Mouse (Mus musculus) heart, embryonic 10.5 days (tissue): Measurements from ENCODE around the gene Hspa12a. TPM values are rescaled to one million over a fixed set of nuclear protein-coding genes. Genes with fewer than 3 reads are reported as not detected.
A peak's percentile ranks its signal among the peaks of the same experiment; 100 is the strongest.

ENCODE experiments used
- DNase-seq: peaks from one replicate; pipeline ENCODE4 v3.0.0-alpha.2; 2017; ENCODE audit warnings: low spot score
- H3K27ac ChIP-seq: fragments of 300-500 bp; sonication (generic); 2 replicates; pipeline ENCODE4 v1.5.1; 2016; ENCODE audit warnings: mild to moderate bottlenecking
- H3K27me3 ChIP-seq: fragments of 300-500 bp; sonication (generic); 2 replicates; pipeline ENCODE4 v1.6.1; 2016; ENCODE audit warnings: mild to moderate bottlenecking; ENCODE audit not compliant: poor library complexity, insufficient read depth, severe bottlenecking
- H3K36me3 ChIP-seq: fragments of 300-500 bp; sonication (generic); 2 replicates; pipeline ENCODE4 v1.6.1; 2016; ENCODE audit warnings: mild to moderate bottlenecking, moderate library complexity
- H3K4me1 ChIP-seq: fragments of 300-500 bp; sonication (generic); 2 replicates; pipeline ENCODE4 v1.6.1; 2016; ENCODE audit warnings: mild to moderate bottlenecking
- H3K4me3 ChIP-seq: fragments of 300-500 bp; sonication (generic); 2 replicates; pipeline ENCODE4 v1.5.1; 2016; ENCODE audit warnings: mild to moderate bottlenecking, moderate library complexity
- H3K9me3 ChIP-seq: fragments of 300-500 bp; sonication (generic); 2 replicates; pipeline ENCODE4 v1.6.1; 2016; ENCODE audit warnings: mild to moderate bottlenecking, moderate library complexity
- WGBS: fragments of 180-500 bp; shearing (Covaris S2); methylation state at CpG from one replicate; pipeline ENCODE4 v1.1.7; 2016; 5-methylcytosine and 5-hydroxymethylcytosine counted together
- polyA plus RNA-seq: library from polyadenylated mRNA; unstranded; fragments of >200 nt; fragmentation: Nextera tagmentation; extraction: Ambion mirVana; gene quantifications from 2 replicates; pipeline ENCODE4 v1.2.1, GENCODE M21; 2016

Gene Hspa12a
- polyA plus RNA-seq, result 4.9 and 7.5 TPM in 2 replicates

DNA sequence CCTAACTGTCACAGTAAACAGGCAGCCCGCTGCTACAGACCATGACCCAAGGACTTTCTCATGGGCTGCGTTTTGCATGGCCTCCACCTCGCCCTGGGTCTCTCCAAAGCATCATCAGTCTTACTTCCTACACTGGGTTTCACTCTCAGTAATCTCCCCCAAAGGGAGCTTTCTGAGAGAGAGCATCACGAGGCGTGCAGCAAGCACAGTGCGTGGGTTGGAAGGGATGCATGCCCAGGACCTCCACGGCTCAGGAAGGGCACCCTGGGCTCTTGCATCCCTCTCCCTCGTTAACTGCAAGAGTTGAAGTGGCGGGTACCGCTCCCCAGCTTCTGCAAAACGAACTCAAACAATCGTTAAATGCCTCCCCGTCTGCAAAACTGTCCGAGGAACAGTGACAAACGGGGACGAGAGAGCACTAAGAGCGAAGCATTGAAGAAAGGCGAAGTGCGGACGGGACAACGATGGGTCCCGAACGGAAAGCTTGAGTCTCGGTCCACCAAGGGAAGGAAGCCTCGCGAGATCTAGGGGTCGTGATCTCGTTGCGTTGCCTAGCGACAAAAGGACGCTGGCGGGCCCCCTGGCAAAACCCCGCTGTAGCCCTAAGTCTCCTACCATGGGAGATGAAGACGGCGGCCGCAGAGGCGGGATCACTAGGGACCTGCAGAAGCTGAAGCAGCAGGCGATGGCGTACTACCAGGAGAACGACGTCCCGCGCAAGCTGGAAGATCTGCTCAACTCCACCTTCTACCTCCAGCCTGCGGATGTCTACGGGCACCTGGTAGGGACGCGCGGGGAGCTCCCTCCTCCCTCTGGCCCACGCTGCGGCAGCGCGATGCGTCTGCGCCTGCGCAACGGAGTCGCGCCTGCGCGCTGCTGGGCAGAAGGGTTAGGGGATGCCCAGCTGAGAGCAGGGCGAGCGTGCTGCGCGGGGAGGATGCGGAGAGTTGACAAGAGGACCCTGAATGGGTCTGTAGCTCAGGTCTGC lies at the start of gene Hspa12a, which contains the start of gene Eno4:
Hspa12a (minus strand) TSS at position 814 of the 988 bp plus-strand sequence.
Eno4 (plus strand) TSS at position 585 of the 988 bp plus-strand sequence.
- DNase-seq, result peak; percentile 96
- under 1% methylated on average over 65 of the region's 65 CpGs for WGBS
- no peaks in the 10 kb centered on the region for H3K9me3 ChIP-seq
- H3K27ac ChIP-seq, result peak within 1 kb of the TSS; percentile 93
- no peaks in the 10 kb centered on the region for H3K36me3 ChIP-seq
- H3K4me3 ChIP-seq, result peak within 1 kb of the TSS; percentile 75
- 0 out of 2 replicates have a peak, but pooled peaks cover 11% of the 10 kb centered on the region for H3K27me3 ChIP-seq
- H3K4me1 ChIP-seq, result peaks cover 17% of the 10 kb centered on the region

DNA sequence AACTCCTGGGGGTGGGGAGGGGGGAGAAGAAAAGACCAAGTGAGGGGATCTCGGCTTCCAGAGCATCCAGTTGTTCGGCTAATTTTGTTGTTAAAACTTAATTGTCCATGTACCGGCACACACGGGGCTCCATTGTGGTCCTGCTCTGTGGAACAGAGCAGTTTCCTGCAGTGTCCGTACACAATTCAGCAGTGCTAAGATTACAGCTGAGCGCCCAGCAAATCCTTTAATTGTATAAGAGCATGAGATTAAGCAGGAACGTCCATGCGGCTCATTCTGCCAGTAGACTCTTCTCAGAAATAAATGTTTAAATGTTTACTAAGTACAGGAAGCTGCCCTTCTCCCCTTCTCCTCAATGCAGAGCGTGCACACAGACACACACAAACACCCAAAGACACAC lies 38.1 kb upstream of the Hspa12a start:
- DNase-seq, result no peak
- 63% methylated on average over 9 of the region's 9 CpGs for WGBS

DNA sequence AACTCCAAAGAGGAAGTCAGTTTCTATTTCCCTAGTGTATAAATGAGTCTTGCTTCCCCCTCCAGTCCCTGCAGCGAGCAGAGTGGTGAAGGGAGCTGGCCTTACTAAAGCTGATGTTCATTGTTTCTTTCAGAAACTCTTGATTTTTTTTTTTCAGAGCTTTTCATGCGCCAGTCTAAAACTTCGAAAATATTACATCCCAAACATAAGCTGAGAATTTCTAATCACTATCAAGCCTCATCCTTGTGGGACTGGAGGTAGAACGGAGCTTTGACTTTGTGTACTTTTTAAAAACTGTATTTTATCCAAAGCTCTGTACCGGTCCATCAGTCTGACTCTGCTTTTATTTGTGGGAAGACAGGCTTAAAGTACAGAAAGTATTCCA lies 36.6 kb upstream of the Hspa12a start:
- WGBS, result 81% methylated on average over 5 of the region's 5 CpGs
- no peak overlapping the region for H3K4me3 ChIP-seq
- no peaks in the 10 kb centered on the region for H3K9me3 ChIP-seq
- H3K27me3 ChIP-seq, result peaks cover 24% of the 10 kb centered on the region; the same call in 1 of the 2 replicates
- no peaks in the 10 kb centered on the region for H3K36me3 ChIP-seq
- H3K4me1 ChIP-seq, result peaks cover 4% of the 10 kb centered on the region; the same call in 1 of the 2 replicates
- H3K27ac ChIP-seq, result no peak overlapping the region
- DNase-seq, result no peak

More for the DNA sequence above, 38.1 kb upstream of the Hspa12a start:
- Histone ChIP-seq H3K36me3 (no peaks in the 10 kb centered on the region), H3K27ac (no peak overlapping the region), H3K27me3 (peaks cover 15% of the 10 kb centered on the region; the same call in 1 of the 2 replicates), H3K4me1 (peaks cover 4% of the 10 kb centered on the region; the same call in 1 of the 2 replicates), H3K4me3 (no peak overlapping the region), H3K9me3 (no peaks in the 10 kb centered on the region)

DNA sequence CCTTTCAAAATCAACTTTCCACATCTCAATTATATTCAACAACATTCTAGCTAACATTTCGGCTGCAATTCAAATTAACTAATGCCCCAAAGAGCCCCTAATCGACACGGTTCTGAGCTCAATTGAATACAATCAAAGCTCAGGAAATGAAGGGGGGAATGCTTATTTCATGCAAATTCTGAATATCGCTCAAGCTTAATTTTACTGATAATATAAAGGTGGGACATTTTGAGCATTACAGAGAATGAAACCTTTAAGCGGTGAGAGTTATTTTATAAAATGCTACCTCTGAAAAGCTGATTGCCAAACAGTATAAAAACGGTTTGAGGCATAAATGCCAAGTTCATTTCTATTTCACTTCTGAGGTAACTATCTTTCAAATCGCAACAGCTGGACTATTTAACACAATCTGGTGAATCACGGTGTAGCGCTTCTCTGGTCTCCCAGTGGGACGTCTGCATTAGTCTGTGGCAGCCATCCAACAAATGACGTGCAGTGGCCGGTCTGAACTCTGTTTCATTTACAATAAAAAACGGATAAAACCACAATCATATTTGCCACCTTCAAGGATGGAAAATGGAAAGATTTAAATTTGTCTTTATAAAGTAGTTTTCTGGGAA lies 36.1 kb upstream of the Hspa12a start:
- Histone ChIP-seq H3K9me3 (no peaks in the 10 kb centered on the region), H3K27me3 (peaks cover 24% of the 10 kb centered on the region; the same call in 1 of the 2 replicates), H3K36me3 (no peaks in the 10 kb centered on the region), H3K27ac (no peak overlapping the region), H3K4me3 (no peak overlapping the region), H3K4me1 (peaks cover 4% of the 10 kb centered on the region; the same call in 1 of the 2 replicates)
- no peak for DNase-seq
- WGBS, result 60% methylated on average over 13 of the region's 13 CpGs

DNA sequence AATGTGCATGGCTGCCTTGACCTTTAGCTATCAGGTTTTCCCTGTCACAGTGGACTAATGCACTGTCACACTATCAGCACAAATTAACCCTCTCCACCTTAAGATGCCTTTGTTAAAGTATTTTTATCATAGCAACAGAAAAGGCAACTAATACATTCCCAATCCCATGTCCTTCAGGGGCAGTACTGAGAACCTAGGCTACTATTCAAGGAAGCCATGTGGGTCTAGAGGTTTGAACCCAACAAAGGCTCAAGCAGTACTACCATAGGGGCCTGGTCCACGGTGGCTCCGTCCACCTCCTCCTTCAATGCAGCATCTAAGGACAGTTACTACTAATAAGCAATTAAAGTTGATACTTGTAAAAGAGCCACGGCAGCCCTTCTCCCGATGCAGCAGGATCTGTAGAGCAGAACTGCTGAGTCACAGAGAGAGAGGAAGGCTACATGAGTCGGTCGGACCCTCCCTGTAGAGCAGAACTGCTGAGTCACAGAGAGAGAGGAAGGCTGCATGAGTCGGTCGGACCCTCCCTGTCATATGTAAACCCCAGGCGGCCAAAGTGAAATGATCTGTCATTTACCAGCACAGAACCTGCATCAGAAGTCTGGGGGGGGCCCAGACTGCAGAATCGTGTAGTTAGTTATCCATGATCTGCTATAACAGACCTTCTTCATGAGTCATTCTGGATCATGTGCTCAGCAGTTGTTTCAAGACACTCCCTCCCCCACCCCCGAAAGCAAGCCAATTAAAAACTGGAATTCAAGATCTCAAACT lies 35.1 kb upstream of the Hspa12a start:
- peaks cover 4% of the 10 kb centered on the region; the same call in 1 of the 2 replicates for H3K4me1 ChIP-seq
- WGBS, result 62% methylated on average over 11 of the region's 11 CpGs
- peaks cover 24% of the 10 kb centered on the region; the same call in 1 of the 2 replicates for H3K27me3 ChIP-seq
- no peak overlapping the region for H3K4me3 ChIP-seq
- H3K36me3 ChIP-seq, result no peaks in the 10 kb centered on the region
- peak overlapping the region; percentile 59; the same call in 1 of the 2 replicates for H3K27ac ChIP-seq
- peak; percentile 86 for DNase-seq
- no peaks in the 10 kb centered on the region for H3K9me3 ChIP-seq

DNA sequence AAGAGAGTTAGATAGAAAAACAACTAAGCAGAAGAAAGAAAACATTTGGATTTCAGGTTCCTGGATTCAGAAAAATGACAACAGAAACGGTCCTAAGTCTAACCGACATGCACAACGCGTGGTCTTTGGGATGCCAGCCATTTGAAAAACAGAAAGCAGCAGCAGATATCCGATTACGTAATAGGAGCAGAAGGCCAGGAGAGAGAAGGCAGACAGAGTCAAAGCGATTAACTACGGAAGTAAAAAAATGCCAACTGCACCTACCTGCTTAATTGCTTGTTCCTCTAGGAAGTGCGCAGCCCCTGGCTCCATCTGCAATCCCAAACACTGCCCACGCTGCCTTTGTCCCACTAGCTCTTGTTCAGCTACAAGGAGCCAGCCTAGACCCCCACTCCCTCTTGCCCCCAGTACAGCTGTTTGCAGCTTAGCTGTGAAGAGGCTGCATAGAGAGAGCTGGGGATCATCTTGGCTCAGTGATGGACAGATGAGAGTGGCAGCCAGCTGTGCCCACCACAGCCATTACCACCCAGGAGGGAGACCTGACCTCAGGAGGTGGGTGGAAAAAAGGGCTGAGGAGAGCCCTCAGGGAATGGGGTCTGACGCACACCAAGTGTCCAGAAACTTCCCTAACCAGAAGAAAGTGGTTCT lies 31.9 kb upstream of the Hspa12a start:
- no peak overlapping the region for H3K4me3 ChIP-seq
- DNase-seq, result no peak
- peaks cover 41% of the 10 kb centered on the region; the same call in 1 of the 2 replicates for H3K27me3 ChIP-seq
- H3K4me1 ChIP-seq, result peaks cover 4% of the 10 kb centered on the region; the same call in 1 of the 2 replicates
- no peaks in the 10 kb centered on the region for H3K36me3 ChIP-seq
- WGBS, result 84% methylated on average over 11 of the region's 11 CpGs
- no peaks in the 10 kb centered on the region for H3K9me3 ChIP-seq
- H3K27ac ChIP-seq, result no peak overlapping the region

DNA sequence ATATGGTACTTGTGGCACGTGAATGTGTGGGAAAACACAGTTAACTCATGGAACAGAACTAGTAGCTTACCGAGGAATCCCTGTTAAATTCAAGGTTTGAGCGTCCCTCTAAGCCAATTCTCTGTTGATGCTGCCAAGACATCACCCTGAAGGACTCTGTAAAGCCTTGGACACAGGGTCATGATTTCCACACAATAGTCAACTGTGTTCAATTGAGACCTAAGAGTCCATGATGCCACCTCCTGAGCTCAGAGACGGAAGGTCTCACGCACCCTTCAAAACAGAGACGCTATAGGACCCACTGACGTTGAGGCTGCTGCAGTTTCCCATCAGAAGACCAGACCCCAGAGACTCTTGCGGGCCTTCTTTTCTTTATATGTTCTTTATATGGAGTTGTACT lies 30.7 kb upstream of the Hspa12a start:
- Histone ChIP-seq H3K4me1 (peaks cover 4% of the 10 kb centered on the region; the same call in 1 of the 2 replicates), H3K36me3 (no peaks in the 10 kb centered on the region), H3K27me3 (peaks cover 41% of the 10 kb centered on the region; the same call in 1 of the 2 replicates), H3K4me3 (no peak overlapping the region), H3K9me3 (no peaks in the 10 kb centered on the region), H3K27ac (no peak overlapping the region)
- 85% methylated on average over 8 of the region's 8 CpGs for WGBS
- no peak for DNase-seq

DNA sequence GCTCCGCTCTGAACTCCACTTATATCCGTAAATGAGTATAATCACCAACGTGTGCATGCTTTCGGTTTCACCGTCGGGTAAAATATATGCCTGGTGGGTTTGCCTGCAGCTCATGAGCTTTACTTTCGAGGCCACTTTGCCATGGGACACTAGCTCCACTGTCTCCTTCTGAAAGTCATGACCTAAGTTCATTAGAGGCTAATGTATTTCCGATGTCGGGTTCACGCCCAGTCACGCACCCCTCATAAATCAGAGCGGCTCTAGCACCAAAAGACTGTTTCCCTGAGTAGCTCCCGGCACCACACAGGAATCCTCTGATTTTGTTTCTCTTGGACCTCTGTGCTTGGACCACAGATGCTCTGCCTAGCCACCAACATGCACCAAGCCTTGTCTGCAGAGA lies 27.4 kb upstream of the Hspa12a start:
- no peak for DNase-seq
- Histone ChIP-seq H3K27me3 (peaks cover 30% of the 10 kb centered on the region), H3K36me3 (no peaks in the 10 kb centered on the region), H3K4me1 (peaks cover 3% of the 10 kb centered on the region; the same call in 1 of the 2 replicates), H3K4me3 (no peak overlapping the region), H3K9me3 (no peaks in the 10 kb centered on the region), H3K27ac (no peak overlapping the region)
- 75% methylated on average over 13 of the region's 13 CpGs for WGBS

DNA sequence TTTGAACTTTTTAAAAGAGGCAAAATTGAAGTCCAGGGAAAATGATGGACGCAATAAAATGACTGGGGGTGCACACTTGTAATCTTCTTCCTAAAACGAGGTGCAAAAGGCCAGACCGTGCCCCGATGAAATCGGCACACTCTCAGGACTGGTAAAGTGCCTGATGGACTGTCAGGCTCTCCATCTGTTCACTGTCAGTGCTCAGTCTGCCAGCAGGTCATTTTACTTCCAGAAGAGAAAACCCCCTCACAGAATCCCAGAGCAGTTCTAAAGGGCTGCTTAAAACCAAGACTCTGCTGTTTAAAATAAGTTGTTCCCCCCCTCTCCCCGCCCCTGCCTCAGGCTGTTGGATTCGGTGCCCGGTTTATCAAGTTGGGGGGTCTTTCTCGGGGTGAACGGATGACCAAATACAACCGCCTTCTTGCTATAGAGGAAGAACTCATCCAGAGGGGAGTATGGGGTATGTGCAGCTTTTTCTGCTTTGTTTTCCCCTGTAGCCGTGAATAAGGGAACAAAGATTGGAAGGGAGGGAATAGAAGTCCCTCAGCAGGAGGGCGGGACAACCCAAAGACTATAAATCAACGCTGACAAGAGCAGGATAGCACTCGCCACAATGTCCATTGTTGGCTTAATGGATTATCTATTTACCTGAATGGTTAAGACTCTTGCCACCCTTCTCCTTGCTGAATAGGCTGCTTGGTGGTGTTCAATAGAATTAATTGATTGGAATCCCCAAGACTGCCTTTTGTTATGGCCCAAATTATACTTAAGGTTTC lies 25.5 kb upstream of the Hspa12a start:
- Histone ChIP-seq H3K36me3 (no peaks in the 10 kb centered on the region), H3K27ac (no peak overlapping the region), H3K9me3 (no peaks in the 10 kb centered on the region), H3K4me3 (no peak overlapping the region), H3K27me3 (peaks cover 29% of the 10 kb centered on the region), H3K4me1 (peaks cover 3% of the 10 kb centered on the region; the same call in 1 of the 2 replicates)
- DNase-seq, result no peak
- WGBS, result 43% methylated on average over 15 of the region's 15 CpGs

DNA sequence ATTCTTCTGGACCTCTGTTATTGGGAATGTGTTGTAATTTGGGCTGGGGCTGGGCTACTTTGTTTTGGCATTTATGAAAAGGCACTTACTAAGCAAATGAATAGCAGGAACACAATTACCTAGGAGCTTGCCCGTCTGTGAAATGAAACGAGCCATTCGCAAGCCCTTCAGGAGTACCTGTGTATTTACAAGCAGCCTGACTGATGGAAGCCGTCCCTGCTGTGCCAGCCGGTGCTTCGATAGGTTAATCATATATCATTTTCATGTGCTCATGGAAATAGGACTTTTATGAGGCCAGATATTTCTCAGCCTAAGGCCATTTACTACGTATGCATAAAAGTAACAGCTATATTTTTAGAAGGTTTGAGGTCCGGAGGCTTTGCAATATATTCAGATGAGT lies 19.6 kb upstream of the Hspa12a start:
- Histone ChIP-seq H3K27me3 (peaks cover 8% of the 10 kb centered on the region), H3K9me3 (no peaks in the 10 kb centered on the region), H3K4me1 (0 out of 2 replicates have a peak, but pooled peaks cover 2% of the 10 kb centered on the region), H3K27ac (no peak overlapping the region), H3K36me3 (no peaks in the 10 kb centered on the region), H3K4me3 (no peak overlapping the region)
- DNase-seq, result no peak
- WGBS, result 82% methylated on average over 8 of the region's 8 CpGs

DNA sequence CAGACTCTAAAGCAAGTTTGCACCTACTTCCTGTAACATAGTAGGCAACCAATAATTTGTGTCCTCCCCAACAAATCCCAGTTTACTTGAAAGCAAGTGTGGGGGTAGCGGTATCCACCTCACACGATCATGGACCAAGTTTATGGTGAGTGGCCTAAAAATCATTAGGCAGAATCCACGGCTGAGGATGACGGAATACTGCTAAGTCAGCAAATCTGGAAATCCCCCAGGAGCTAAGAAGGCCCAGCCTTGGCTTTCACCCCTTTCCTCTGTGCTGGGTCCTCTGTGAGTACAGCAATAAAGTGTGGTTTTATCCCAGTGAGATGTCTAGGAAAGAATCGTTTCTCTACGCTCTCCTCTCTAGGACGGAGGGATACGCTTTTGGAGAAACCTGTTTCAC lies 11.3 kb upstream of the Hspa12a start:
- Histone ChIP-seq H3K4me3 (no peak overlapping the region), H3K36me3 (no peaks in the 10 kb centered on the region), H3K27ac (no peak overlapping the region), H3K9me3 (no peaks in the 10 kb centered on the region), H3K4me1 (no peaks in the 10 kb centered on the region), H3K27me3 (peaks cover 38% of the 10 kb centered on the region)
- DNase-seq, result no peak
- WGBS, result 86% methylated on average over 8 of the region's 8 CpGs
